Mouse (Mus musculus) left cerebral cortex, postnatal 14 days (tissue): Measurements from ENCODE around the gene Sertad3. TPM values are rescaled to one million over a fixed set of nuclear protein-coding genes. Genes with fewer than 3 reads are reported as not detected.
A peak's percentile ranks its signal among the peaks of the same experiment; 100 is the strongest.

ENCODE experiments used
- DNase-seq, 2 experiments: peaks; one replicate each; pipeline ENCODE4 v3.0.0; 2021 to 2022; ENCODE audit warnings: low spot score in 2 of 2, mixed read lengths in 1 of 2
- intact Hi-C: fragments of 180-260 bp; cut with DNase I; formaldehyde crosslinking; loops from one replicate; pipeline ENCODE4 v1.15.1; 2025
- long read RNA-seq, 2 experiments: library from polyadenylated mRNA; stranded (forward); transcript quantifications; one replicate each; pipeline ENCODE4 v2.0.0; 2021
- total RNA-seq, 2 experiments: library from RNA; stranded (reverse); gene quantifications; 2 replicates each; pipeline ENCODE4 v1.2.3; 2021

Sertad3 gene
- 1 to 10 TPM; 3.0 to 3.1 TPM for total RNA-seq
- long read RNA-seq, experiment 1, partial matches to known transcripts = 0 of 3 reads
- long read RNA-seq, experiment 1, other reads (novel, unspliced or antisense) = 0 of 3 reads
- long read RNA-seq, experiment 2, partial matches to known transcripts = 0 of 4 reads
- long read RNA-seq, experiment 2, other reads (novel, unspliced or antisense) = 1 of 4 reads

DNA sequence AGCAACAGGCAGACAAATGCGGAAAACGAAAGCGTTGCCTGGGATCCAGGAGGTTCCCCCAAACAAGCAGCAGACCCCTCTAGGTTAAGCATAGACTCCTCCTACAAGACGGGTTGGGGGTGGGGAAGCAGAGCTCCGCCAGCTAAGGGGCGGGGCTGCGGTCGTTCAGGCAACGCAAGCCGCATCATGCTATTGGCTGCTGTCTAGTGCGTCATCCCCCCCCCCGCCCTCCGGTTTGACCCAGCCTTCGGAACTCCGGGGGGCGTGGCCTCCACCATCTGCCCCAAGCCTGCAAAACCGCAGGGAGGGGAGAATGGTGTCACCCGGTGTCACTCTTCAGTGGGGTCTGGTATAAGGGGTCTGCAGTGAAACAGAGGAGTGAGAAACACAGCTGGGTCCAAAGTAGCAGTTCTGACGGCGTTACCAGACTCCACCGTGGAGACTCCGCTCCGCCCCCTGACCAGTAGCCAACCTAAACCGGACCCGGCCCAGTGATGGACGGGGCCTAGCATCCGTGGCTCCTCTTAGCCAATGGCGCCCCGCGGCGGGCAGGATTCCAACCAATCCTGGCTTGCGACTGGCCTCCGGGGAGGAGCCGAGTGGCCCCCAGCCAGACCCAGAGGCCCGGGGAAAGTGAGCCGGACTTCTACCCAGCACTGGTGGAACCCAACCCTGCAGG lies at the start of gene Sertad3:
Sertad3 (plus strand) TSS at position 613 of the 679 bp plus-strand sequence.
- DNase-seq = peak; percentile 98
- intact Hi-C loops = loop anchor here (2.0 kb wide), 1 partner anchor 24 kb away; no protein-coding TSS in a partner anchor

GRCm38 (mm10) chr7:27427387-27427786 lies 46.2 kb upstream of the Sertad3 start:
- no peak for DNase-seq
- intact Hi-C loops = no loop called here

GRCm38 (mm10) chr7:27428002-27428401 lies 45.6 kb upstream of the Sertad3 start:
- intact Hi-C loops = no loop called here
- no peak for DNase-seq

- intact Hi-C loops = no loop called here
- no peak for DNase-seq
Measured at GRCm38 (mm10) chr7:27429135-27429534, 44.4 kb upstream of the Sertad3 start.

- no peak for DNase-seq
- intact Hi-C loops = no loop called here
Measured at GRCm38 (mm10) chr7:27433349-27433748, 40.2 kb upstream of the Sertad3 start.

- no peak for DNase-seq
- intact Hi-C loops = no loop called here
Measured at GRCm38 (mm10) chr7:27433794-27434193, 39.8 kb upstream of the Sertad3 start.

DNA sequence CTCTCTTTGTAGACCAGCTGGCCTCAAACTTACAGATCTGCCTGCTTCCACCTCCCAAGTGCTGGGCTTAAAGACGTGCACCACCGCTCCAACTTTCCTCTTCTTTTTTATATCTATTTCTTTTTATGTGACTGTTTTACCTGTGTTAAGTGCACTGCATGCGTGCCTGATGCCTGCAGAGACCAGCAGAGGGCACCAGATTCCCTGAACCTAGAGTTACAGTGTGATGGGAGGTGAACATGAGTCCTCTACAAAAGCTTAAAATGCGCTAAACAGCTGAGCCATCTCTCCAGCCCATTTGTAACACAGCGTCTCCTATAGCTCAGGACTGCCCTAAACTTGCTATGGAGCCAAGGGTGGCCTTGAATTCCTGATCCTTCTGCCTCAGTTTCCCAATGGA lies 36.0 kb upstream of the Sertad3 start:
- no peak for DNase-seq
- intact Hi-C loops = no loop called here

- intact Hi-C loops = loop anchor here (10.0 kb wide), 1 partner anchor 245 kb away; the partner anchor contains the start of gene Zfp607b
- no peak for DNase-seq
Measured at GRCm38 (mm10) chr7:27440014-27440413, 33.6 kb upstream of the Sertad3 start.

GRCm38 (mm10) chr7:27446051-27446450 lies 27.5 kb upstream of the Sertad3 start:
- intact Hi-C loops = loop anchor here (5.0 to 10.0 kb wide), 2 partner anchors 39 to 239 kb away; partner anchors contain the start of gene Zfp607b
- DNase-seq = peak in 1 of 2 experiments; percentile 19

DNA sequence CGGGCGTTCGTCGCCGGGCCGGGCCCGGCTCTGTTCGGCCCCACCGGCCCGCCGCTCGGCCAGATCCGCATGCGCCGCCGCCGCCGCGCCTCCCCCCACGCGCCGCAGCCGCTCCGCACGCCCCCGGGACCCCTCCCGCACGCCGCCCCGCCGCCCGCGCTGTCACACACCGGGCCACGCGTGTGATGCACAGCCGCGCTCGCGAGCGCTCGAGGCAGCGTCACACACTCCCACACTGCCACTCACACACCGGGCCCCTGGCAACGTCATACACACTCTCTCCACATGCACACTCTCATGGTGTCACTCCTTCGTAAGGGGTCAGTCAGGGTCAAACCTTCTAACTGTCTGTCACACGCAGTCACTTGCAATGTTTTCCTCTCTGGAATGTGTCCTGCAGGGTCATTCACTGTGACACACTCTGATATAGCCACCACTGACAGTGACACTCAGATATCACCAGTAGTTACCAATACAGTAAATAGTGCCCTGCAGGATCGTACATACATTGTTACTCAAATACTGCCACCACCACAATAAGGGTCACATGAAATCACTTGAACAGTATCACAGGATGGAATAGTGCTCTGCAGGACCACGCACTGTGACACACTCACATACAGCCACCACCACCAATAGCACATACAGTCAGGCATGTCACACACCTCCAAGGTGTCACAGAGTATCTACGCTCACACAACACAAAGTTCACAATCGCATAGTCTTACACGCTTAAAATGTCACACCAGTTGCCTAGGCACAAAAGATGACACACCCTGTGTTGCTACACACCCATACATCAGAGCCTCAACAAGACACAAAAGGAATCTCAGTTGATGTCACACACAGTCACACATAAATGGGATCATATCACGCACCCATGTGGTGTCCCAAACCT lies 26.8 kb upstream of the Sertad3 start:
- peak; percentile 77 to 92 for DNase-seq
- intact Hi-C loops = loop anchor here (5.0 to 10.0 kb wide), 2 partner anchors 39 to 238 kb away; partner anchors contain the start of gene Zfp607b

GRCm38 (mm10) chr7:27447419-27448286 lies 25.9 kb upstream of the Sertad3 start, which contains the start of the genes Sptbn4 and Blvrb:
Gene Sptbn4 (minus strand): TSS chr7:27447686.
Gene Blvrb (plus strand): TSS chr7:27447978.
- peak; percentile 96 to 99 for DNase-seq
- intact Hi-C loops = loop anchor here (2.0 to 10.0 kb wide), 3 partner anchors 25 to 237 kb away; partner anchors contain the start of genes Sertad3 and Zfp607b

GRCm38 (mm10) chr7:27448421-27449206 lies 25.0 kb upstream of the Sertad3 start:
- peak; percentile 40 to 42 for DNase-seq
- intact Hi-C loops = loop anchor here (2.0 to 10.0 kb wide), 3 partner anchors 24 to 236 kb away; partner anchors contain the start of genes Sertad3 and Zfp607b

GRCm38 (mm10) chr7:27449256-27449862 lies 24.2 kb upstream of the Sertad3 start:
- peak; percentile 61 to 69 for DNase-seq
- intact Hi-C loops = loop anchor here (2.0 to 10.0 kb wide), 3 partner anchors 23 to 235 kb away; partner anchors contain the start of genes Sertad3 and Zfp607b

- intact Hi-C loops = no loop called here
- DNase-seq = no peak
Measured at GRCm38 (mm10) chr7:27451359-27451758, 22.2 kb upstream of the Sertad3 start.

GRCm38 (mm10) chr7:27452206-27452770 lies 21.3 kb upstream of the Sertad3 start:
- intact Hi-C loops = no loop called here
- DNase-seq = no peak

GRCm38 (mm10) chr7:27454461-27455121 lies 19.0 kb upstream of the Sertad3 start:
- DNase-seq = no peak
- intact Hi-C loops = no loop called here
